Mouse (Mus musculus): ENCODE results near the gene Kctd18.
"Not testable (repeated sequence)": the region's sequence is repeated elsewhere in the genome, so short reads cannot be mapped to it uniquely, and the experiment has no call there.

Gene Kctd18

DNA sequence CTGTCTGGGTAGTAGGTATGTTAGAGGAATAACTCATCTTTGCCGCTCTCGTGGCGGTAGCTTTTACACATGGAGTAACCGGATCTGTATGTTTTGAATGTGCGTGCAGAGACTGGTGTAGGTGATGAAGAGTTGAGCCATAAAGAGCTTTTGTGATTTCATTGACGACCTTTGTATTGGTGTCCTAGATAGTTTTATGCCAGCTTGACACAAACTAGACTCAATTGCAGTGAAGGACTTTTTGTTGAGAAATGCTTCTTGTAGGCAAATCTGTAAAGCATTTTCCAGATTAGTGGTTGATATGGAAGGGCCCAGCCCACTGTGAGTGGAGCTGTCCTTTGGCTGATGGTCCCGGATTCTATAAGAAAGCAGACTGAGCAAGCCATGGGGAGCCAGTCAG lies at the start of gene Kctd18:
Kctd18 (minus strand) TSS at position 101 of the 400 bp plus-strand sequence.
- CTCF ChIA-PET = interaction anchor here in 2 of 4 experiments (0.5 to 2.0 kb wide), 2 partner anchors 12 to 212 kb away, joined by 3 to 5 read pairs; no protein-coding TSS in a partner anchor

DNA sequence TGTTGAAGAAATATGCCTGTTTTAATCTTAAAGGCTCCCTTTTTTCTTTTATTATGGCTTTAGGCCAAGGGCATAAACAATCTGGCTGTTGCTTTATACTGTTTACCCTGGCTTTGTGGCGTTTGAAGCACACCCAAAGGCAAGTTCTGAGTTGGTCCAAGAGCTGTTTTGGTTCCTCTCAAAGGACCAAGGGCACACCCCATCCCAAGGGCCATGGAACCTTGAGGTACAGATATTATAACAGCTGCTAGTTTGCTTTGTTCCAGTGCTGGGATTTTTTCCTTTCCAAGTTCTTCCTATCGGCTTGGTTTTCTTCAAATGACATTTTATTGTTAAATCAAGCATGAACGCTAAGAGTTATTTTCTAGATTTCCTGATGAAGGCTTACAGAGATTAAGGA lies 46.9 kb upstream of the Kctd18 start:
- ChIA-PET CTCF (no interaction called here), POLR2A (interaction anchor here in 1 of 4 experiments (0.9 kb wide), 1 partner anchor 8 kb away, joined by 3 read pairs; no protein-coding TSS in a partner anchor)

More for the DNA sequence above, at the start of gene Kctd18:
- POLR2A ChIA-PET = interaction anchor here in 2 of 4 experiments (1.0 to 2.2 kb wide), 4 partner anchors 10 to 23 kb away, joined by 3 to 9 read pairs (median 4); partner anchors contain the start of gene Sgo2a (in 1 of the 2)

DNA sequence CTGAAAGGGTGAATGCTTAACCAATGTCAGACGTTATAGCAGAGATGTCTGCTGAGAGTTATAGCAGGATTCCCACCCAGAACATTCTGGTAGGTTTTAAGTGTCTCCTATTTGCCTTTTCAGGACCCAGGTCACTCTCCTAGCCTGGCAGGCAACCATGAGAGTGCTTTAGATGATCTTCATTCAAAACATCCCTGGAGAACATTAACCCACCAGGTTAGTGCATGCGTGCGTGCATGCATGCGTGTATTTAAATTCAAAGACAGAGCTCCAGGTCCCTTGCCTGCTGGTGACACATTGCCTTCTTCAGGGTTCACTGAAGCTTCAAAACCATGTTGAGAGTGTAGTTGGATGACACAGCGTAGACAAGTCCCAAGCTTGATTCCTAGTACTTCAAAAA lies 46.4 kb upstream of the Kctd18 start:
- POLR2A ChIA-PET = interaction anchor here in 1 of 4 experiments (0.6 kb wide), 1 partner anchor 1317 kb away, joined by 5 read pairs; no protein-coding TSS in a partner anchor
- CTCF ChIA-PET = no interaction called here

DNA sequence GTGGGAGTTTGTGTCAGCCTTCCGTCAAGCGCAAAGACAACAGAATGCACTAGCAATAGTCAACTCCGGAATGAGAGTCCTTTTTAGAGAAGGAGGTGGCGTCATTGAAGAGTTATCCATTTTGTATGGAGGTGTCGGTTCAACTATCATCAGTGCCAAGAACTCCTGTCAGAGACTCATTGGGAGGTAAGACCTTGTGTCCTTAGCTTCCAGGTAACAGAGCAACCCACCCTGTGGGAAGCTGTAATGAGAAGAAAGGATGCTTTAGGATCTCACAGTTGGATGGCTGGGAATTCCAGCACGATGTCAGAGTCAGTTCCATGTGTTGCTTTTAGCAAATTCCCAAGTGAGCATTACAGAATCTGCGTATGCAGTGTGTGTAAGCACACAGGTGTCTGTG lies 43.4 kb upstream of the Kctd18 start:
- ChIA-PET CTCF (no interaction called here), POLR2A (no interaction called here)

DNA sequence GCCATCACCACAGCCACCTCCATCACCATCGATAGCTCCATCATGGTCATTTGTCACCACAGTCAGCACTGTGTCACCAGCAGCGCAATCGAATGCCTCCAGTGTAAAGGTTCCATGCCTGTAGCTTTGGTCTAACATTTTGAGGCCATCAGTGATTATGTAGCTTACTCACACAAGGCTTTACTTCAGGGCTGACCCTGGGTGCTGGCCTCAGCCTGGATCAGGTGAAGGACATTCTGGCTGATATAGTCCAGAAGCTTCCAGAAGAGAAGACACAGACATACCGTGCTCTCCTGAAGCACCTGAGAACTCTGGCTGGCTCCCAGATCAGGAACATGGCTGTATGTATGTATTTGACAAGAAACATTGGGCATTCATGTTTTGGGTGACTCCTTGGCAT lies 40.1 kb upstream of the Kctd18 start:
- POLR2A ChIA-PET = no interaction called here
- CTCF ChIA-PET = no interaction called here

DNA sequence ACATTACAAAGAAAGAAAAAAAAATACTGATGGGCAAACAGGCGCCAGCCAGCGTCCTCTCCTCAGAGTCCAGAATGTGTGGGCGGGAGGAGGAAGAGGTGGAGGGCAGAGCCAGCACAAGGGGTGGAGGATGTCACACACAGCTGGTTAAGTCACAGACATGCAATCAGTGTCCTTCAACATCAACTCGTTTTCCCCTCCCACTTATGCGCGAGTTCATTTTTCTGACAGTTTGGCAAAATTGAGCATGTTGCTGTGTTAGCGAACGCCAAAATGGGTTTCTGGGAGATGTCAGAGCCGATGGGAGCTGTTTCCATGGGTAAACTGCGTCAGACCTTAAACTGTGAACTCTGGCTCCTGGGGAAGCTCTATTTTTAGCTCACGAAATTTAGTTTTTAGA lies 38.2 kb upstream of the Kctd18 start:
- ChIA-PET CTCF (interaction anchor here in 1 of 4 experiments (1.4 kb wide), 1 partner anchor 26 kb away, joined by 5 read pairs; no protein-coding TSS in a partner anchor), POLR2A (interaction anchor here in 1 of 4 experiments (1.4 kb wide), 1 partner anchor 9 kb away, joined by 3 read pairs; no protein-coding TSS in a partner anchor)

DNA sequence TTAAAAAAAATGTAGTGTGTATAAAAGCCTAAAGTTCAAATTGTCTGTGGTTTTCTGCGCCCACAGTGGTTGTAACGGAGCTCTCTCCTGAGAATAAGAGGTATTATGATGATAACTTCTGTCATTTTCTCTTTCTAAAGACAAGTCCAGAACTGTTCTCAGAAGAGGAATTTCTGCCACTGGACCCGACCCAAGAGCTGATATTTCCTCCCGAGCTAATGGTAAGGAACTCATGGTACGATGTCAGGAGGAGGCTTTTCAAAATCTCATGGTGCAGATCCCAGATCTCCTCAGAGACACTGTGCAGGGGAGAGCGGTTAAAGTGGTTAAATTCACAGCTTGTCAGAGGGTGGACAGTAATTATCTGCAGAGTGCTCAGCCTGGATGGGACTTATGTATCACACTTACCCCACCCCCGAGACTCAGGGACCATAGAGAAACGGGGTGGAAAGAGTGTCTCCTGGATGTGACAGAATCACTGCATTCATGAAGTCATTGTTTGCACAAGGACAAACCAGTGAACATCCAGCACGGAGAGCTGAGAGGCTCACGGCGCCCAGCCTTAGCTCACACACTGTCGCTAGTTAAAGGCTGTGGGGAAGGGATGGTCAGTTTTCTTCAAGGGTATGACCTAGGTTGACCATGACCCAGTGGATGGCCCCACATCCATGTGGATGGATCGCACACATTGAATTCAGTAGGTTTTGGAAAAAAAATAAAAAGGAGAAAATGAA lies 37.5 kb upstream of the Kctd18 start:
- POLR2A ChIA-PET = no interaction called here
- CTCF ChIA-PET = interaction anchor here in 2 of 4 experiments (1.4 kb wide), 2 partner anchors 25 to 26 kb away, joined by 4 to 5 read pairs; no protein-coding TSS in a partner anchor

DNA sequence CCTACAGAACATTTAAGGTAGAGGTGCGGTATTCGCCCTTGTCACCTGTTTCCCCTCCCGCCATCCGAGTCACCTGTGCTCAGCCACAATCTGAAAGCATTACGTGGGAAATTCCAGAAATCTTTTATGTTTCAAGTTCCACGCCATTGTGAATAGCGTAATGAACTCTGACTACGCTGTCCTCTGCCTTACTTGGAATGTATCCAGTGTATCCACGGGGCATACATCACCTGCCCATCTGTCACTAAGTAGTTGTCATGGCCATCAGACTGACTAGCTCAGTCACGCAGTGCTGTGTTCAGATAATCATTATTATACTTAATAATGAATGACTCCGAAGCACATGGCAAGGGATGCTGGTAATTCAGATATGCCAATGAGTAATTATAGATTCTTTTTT lies 36.8 kb upstream of the Kctd18 start:
- POLR2A ChIA-PET = no interaction called here
- CTCF ChIA-PET = interaction anchor here in 1 of 4 experiments (1.4 kb wide), 1 partner anchor 25 kb away, joined by 4 read pairs; no protein-coding TSS in a partner anchor

DNA sequence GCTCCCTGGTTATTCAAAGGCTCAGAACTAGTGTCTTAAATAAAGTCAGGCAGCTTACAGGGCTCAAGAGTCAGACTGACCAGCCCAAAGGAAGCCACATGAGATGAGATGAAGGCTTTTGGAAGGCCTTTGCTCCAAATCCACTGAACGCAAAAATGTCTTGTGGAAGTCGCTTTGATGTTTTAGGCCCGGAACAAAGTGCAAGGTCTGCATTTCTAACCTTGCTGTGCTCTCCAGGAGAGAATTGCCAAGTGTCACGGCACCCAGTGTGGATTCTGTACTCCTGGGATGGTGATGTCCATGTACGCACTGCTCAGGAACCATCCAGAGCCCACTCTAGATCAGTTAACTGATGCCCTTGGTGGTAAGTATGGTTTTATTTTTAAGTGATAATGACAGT lies 30.4 kb upstream of the Kctd18 start:
- ChIA-PET CTCF (no interaction called here), POLR2A (interaction anchor here in 1 of 4 experiments (1.2 kb wide), 1 partner anchor 53 kb away, joined by 3 read pairs; no protein-coding TSS in a partner anchor)

DNA sequence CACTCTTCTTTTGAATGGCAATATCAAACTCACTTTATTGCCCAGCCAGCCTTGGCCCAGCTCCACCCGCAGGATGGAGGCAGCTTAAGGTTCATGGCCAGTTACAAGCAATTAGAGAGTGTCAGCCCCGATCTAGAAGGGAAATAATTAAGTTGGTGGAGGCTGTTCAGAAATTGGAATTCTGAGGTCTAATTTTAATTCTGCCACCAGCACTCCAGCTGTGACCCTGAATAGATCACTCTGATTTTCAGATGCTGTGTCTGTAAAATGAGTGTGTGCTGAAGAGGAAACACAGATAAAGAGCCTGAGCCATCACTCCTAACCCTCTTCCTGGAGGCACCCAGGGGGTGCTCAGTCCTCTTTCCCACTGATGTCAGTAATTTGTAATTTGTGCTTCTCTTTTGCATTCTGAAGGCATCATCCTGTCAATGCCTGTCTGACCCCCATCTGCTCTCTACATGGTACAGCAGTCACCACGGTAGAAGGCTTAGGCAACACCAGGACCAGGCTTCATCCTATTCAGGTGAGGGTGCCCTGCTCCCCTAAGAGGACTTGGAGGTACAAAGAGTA lies 28.1 kb upstream of the Kctd18 start:
- CTCF ChIA-PET = no interaction called here

DNA sequence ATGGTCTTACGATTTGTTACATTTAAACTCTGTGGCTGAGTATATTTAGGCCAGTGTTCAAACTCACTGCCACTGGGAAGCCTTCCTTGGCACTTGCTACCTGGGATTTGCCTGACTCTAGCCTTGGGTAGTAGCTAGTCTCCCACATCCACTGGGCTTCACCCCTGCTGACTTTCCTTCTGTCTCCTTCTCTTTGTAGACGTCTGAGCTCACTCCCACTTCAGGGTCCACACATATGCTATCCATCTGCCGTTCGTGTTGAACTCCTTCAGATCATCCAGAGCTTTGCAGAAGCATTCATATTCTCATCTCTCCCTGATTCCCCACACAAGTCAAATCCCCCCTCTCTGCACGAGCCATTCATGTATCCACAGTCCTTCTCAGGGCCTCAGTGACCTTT lies 26.8 kb upstream of the Kctd18 start:
- ChIA-PET CTCF (no interaction called here), POLR2A (no interaction called here)

More for the DNA sequence above, 28.1 kb upstream of the Kctd18 start:
- POLR2A ChIA-PET = no interaction called here

DNA sequence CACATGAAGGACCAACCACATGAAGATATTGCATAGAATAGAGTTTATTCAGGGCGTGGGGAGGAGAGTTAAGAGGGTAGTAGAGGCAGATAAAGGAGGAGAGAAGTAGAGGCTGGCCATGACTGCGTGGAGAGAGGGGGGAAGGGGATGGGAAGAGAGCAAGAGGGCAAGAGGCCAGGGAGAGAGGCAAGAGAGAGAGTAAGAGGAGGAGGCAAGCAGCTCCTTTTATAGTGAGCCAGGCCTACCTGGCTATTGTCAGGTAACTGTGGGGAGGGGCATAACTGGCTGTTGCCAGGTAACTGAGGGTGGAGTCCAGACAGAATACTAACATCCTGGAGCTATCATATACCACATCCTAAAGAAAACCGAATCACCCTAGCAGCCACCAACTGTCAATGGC lies 26.3 kb upstream of the Kctd18 start:
- POLR2A ChIA-PET = no interaction called here
- CTCF ChIA-PET = interaction anchor here in 1 of 4 experiments (0.6 kb wide), 1 partner anchor 14 kb away, joined by 3 read pairs; no protein-coding TSS in a partner anchor

DNA sequence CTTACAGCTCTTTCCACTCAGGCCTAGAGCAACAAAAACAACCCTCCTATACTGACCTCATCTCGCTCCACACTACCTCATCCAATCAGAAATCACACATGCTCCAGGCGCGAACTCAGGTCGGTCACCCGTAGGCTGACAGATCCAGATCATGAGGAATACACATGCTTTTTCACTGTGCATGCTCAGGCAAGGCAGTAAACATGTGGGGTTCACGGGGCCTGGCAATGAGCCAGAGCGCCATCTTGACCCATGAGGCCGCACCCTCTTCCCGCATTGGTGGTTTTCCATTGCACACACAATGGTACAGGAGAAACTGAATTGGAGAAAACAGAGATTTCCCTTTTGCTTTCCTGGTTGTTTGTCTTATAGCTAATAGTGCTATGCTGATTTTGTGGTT lies 18.6 kb upstream of the Kctd18 start:
- POLR2A ChIA-PET, CTCF ChIA-PET: not testable (repeated sequence)

DNA sequence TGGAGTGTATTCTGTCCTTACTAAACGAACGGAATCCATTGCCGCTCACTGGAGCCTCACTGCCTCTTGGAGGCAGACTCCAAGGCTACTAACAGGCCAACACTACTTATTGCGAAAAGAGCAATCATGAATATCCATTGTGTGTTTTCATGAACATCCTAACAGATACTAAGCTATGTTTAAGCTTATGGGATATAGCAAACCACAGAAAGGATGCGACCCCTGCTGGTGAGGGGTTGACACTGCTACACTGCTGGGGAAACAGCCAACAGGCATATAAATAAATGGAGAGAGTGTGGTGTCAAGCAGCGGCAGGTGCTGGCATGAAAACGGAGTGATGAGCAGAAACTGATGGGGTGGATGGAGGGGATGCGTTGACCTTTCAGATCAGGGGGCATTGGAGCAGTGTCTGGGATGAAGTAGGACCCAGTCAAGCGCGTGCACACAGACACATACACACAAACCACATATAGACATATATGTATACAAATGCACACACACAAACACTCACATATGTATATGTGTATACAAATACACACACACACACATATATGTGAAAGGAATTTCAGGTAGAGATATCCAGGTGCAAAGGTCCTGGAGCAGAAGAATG lies 12.5 kb upstream of the Kctd18 start:
- ChIA-PET CTCF (interaction anchor here (0.5 to 1.7 kb wide), 24 partner anchors 8 to 1727 kb away, joined by 3 to 10 read pairs (median 4); partner anchors contain the start of gene Kctd18 (in 1 of the 4)), POLR2A (interaction anchor here in 3 of 4 experiments (0.6 to 3.3 kb wide), 14 partner anchors 9 to 625 kb away, joined by 3 to 13 read pairs (median 4); partner anchors contain the start of genes Maip1 (in 1 of the 3) and Tyw5 (in 1 of the 3))

DNA sequence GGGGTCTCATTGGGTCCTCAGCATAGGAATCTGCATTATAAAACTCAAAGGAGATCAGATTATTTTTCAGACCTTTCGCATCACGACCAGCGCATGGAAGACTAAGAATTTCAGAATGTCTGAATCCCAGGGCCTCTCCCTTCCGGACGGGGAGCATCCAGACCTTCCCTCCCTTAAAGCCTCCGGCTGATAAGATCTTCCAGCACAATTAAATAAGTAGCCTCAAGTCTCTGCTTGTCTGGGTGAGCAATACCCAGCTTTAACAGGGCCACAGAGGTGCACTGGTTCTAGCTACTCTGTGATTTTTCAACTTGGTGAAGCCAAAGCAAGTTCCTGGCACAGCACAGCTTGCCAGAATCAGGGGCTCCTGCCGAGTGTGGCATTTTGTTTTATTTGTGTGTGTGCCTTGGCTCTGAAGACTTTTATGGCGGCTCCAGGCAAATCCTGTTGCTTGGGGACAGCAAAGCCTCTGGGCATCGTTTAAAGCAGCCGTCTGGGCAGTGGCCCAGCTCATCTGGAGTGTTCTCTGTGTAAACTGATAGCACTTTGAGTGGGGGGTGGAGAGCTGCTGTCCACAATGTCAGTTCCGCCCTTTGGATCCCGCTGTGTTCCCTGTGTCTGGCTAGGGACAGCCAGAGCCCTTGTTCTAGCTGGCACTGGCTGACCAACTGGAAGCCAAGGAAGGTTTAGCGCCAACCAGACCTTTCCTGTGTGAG lies 11.6 kb upstream of the Kctd18 start:
- ChIA-PET CTCF (interaction anchor here (0.5 to 1.7 kb wide), 22 partner anchors 9 to 606 kb away, joined by 3 to 10 read pairs (median 4); partner anchors contain the start of gene Kctd18 (in 1 of the 4)), POLR2A (interaction anchor here in 3 of 4 experiments (0.6 to 3.3 kb wide), 18 partner anchors 8 to 624 kb away, joined by 3 to 13 read pairs (median 4); partner anchors contain the start of genes Clk1 (in 1 of the 3), Maip1 (in 1 of the 3), Sgo2a (in 1 of the 3) and Tyw5 (in 1 of the 3))

DNA sequence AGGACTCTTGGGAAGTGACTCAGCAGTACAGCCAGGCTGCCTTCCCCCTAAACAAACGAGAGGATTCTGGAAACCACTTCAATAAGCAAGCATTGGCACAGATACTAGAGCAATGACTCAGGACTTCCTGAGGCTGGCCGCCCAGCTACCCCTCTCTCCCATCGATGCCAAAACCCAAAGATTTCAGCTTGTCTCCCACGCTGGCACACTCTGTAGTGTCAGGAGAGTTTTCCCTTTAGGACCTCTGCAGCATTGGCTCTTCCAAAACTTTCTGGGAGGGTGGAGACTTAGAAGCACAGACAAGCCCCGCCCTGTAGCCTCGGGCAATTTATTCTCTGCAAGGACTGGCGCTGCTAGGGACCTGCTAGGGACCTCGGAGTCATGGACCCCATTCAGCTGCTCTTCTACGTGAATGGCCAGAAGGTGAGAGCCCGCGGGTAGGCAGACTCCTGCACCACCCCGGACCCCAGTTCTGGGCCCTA lies 10.9 kb upstream of the Kctd18 start, which contains the start of gene Aox1:
Aox1 (plus strand) TSS at position 296 of the 482 bp plus-strand sequence.
- POLR2A ChIA-PET = interaction anchor here in 2 of 4 experiments (0.9 to 3.3 kb wide), 7 partner anchors 12 to 623 kb away, joined by 3 to 13 read pairs (median 3); partner anchors contain the start of genes Clk1 (in 1 of the 2), Maip1 (in 1 of the 2), Sgo2a (in 1 of the 2) and Tyw5 (in 1 of the 2)

DNA sequence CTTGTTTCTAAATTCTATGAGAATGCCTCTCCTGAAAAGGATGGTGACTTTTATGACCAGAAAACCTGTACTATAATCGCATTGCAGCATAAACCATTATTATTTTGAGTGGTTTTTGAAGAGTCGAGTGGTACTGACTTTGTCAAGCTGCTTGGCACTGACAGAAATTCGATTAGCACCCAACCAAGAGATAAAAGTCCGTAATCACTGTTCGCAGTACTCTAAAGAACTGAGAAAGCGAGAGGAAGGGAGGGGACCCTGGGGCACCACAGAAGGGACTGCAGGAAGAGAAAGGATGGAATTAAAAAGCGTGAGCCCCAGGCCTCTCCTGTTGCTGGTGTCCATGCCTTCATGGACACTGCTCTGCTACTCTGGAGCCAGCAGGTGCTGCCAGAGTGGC lies 9.0 kb upstream of the Kctd18 start:
- ChIA-PET POLR2A (interaction anchor here in 2 of 4 experiments (0.6 to 2.6 kb wide), 3 partner anchors 11 to 474 kb away, joined by 3 to 11 read pairs (median 3); partner anchors contain the start of gene Sgo2a (in 1 of the 2)), CTCF (no interaction called here)

More for the DNA sequence above, 10.9 kb upstream of the Kctd18 start, which contains the start of gene Aox1:
- CTCF ChIA-PET = interaction anchor here in 2 of 4 experiments (1.6 to 1.7 kb wide), 2 partner anchors 266 to 267 kb away, joined by 6 to 9 read pairs; no protein-coding TSS in a partner anchor

DNA sequence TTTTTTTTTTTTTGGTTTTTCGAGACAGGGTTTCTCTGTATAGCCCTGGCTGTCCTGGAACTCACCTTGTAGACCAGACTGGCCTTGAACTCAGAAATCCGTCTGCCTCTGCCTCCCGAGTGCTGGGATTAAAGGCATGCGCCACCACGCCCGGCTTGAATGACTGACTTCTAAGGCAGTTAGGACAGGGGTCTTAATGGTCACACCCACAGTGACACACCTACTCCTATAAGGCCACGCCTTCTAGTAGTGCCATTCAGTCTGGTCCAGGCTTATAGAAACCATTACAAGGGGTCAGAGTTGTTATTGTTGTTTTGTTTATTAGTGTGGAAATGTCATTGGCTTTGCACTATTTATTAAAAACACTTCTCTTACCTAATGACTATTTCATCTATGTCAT lies 12.4 kb downstream of the Kctd18 start:
- CTCF ChIA-PET = not testable (repeated sequence)
- POLR2A ChIA-PET = interaction anchor here in 3 of 4 experiments (0.6 to 1.6 kb wide), 4 partner anchors 8 to 496 kb away, joined by 3 to 4 read pairs (median 3); no protein-coding TSS in a partner anchor
